Mouse (Mus musculus) brain, embryonic 14.5 days (tissue): ENCODE measurements around the gene Atp6v0a2. TPM values are rescaled to one million over a fixed set of nuclear protein-coding genes. Genes with fewer than 3 reads are reported as not detected.
"Not testable (repeated sequence)": the region's sequence is repeated elsewhere in the genome, so short reads cannot be mapped to it uniquely, and the experiment has no call there.

Experiments used
- DNase-seq: peaks from one replicate; pipeline ENCODE4 v3.0.0-alpha.2; 2011; ENCODE audit warnings: low read depth
- CTCF ChIP-seq: fragments of 200-500 bp; IDR thresholded peaks from 2 replicates; pipeline ENCODE4 v1.5.1; 2012; ENCODE audit warnings: inconsistent platforms, mild to moderate bottlenecking, moderate library complexity, borderline replicate concordance; ENCODE audit not compliant: insufficient read depth, insufficient read length; ENCODE audit errors: extremely low read depth
- POLR2A ChIP-seq: fragments of 200-500 bp; IDR thresholded peaks from 2 replicates; pipeline ENCODE4 v1.6.1; 2012; ENCODE audit warnings: mild to moderate bottlenecking, inconsistent platforms, borderline replicate concordance; ENCODE audit not compliant: poor library complexity, insufficient read depth, insufficient read length, severe bottlenecking; ENCODE audit errors: extremely low read depth
- polyA plus RNA-seq: library from polyadenylated mRNA; depleted of rRNA; stranded (reverse); fragments of >200 nt; gene quantifications from 2 replicates; pipeline ENCODE4 v1.2.3, GENCODE M21; 2012; rRNA removed

The Atp6v0a2 gene
- 34.8 and 36.1 TPM in 2 replicates for polyA plus RNA-seq

GRCm38 (mm10) chr5:124628448-124629363 is at the start of gene Atp6v0a2:
Gene Atp6v0a2, plus strand, starts transcription at chr5:124628576.
- DNase-seq = peak; percentile 97
- TF ChIP-seq CTCF = no peak
- TF ChIP-seq POLR2A = peak; percentile 86

GRCm38 (mm10) chr5:124578633-124579317 is 49.6 kb upstream of the Atp6v0a2 start, which contains the start of the genes Eif2b1 and Gtf2h3:
Gene Eif2b1, minus strand, starts transcription at chr5:124579131.
Gene Gtf2h3, plus strand, starts transcription at chr5:124579140.
- DNase-seq = peak; percentile 99
- TF ChIP-seq CTCF = no peak
- peak; percentile 71; the same call in 1 of the 2 replicates for TF ChIP-seq POLR2A

GRCm38 (mm10) chr5:124582515-124582914 is 45.9 kb upstream of the Atp6v0a2 start:
- TF ChIP-seq POLR2A = no peak
- no peak for TF ChIP-seq CTCF
- no peak for DNase-seq

GRCm38 (mm10) chr5:124592768-124593167 is 35.6 kb upstream of the Atp6v0a2 start:
- no peak for DNase-seq
- TF ChIP-seq POLR2A (no peak), CTCF (no peak)

GRCm38 (mm10) chr5:124598224-124599174 is 29.9 kb upstream of the Atp6v0a2 start:
- TF ChIP-seq POLR2A (peak; percentile 30; the same call in 1 of the 2 replicates), CTCF (no peak)
- DNase-seq = peak; percentile 99

- not testable (repeated sequence) for DNase-seq
Observed at GRCm38 (mm10) chr5:124599726-124600125, 28.6 kb upstream of the Atp6v0a2 start.

- DNase-seq = peak; percentile 47
- no peak for TF ChIP-seq POLR2A
- peak; percentile 66 for TF ChIP-seq CTCF
Observed at GRCm38 (mm10) chr5:124602349-124602748, 26.0 kb upstream of the Atp6v0a2 start.

- TF ChIP-seq POLR2A = no peak
- TF ChIP-seq CTCF = no peak
- DNase-seq = no peak
Observed at GRCm38 (mm10) chr5:124604296-124604695, 24.1 kb upstream of the Atp6v0a2 start.

- TF ChIP-seq CTCF (no peak), POLR2A (no peak)
- no peak for DNase-seq
Observed at GRCm38 (mm10) chr5:124605041-124605622, 23.2 kb upstream of the Atp6v0a2 start.

GRCm38 (mm10) chr5:124610965-124611364 is 17.4 kb upstream of the Atp6v0a2 start:
- no peak for DNase-seq
- TF ChIP-seq CTCF (peak; percentile 15; the same call in 1 of the 2 replicates), POLR2A (no peak)

GRCm38 (mm10) chr5:124614709-124615108 is 13.7 kb upstream of the Atp6v0a2 start:
- DNase-seq = no peak
- TF ChIP-seq CTCF (no peak), POLR2A (no peak)
